Mouse (Mus musculus) cortical plate, adult 2 months (tissue): ENCODE results near the gene Slc8a1. TPM values are rescaled to one million over a fixed set of nuclear protein-coding genes. Genes with fewer than 3 reads are reported as not detected.

ENCODE experiments used
- H3K27ac ChIP-seq: fragments of 200-500 bp; 2 replicates; pipeline ENCODE4 v1.5.1; 2012; ENCODE audit warnings: low read length, control low read depth, inconsistent platforms; ENCODE audit not compliant: insufficient read depth
- H3K4me1 ChIP-seq: fragments of 200-500 bp; 2 replicates; pipeline ENCODE4 v1.6.1; 2011; ENCODE audit warnings: low read length; ENCODE audit not compliant: control insufficient read depth, insufficient read depth
- H3K4me3 ChIP-seq: fragments of 200-500 bp; 2 replicates; pipeline ENCODE4 v1.5.1; 2011; ENCODE audit warnings: mild to moderate bottlenecking, low read length, control low read depth; ENCODE audit not compliant: insufficient read depth
- CTCF ChIP-seq: fragments of 200-500 bp; IDR thresholded peaks from 2 replicates; pipeline ENCODE4 v1.5.1; 2011; ENCODE audit warnings: mild to moderate bottlenecking, control low read depth, low read length; ENCODE audit not compliant: insufficient read depth; ENCODE audit errors: extremely low read depth
- POLR2A ChIP-seq: fragments of 200-500 bp; IDR thresholded peaks from 2 replicates; pipeline ENCODE4 v1.6.1; 2011; ENCODE audit warnings: mild to moderate bottlenecking, low read length, control low read depth; ENCODE audit not compliant: insufficient read depth; ENCODE audit errors: extremely low read depth
- polyA plus RNA-seq: library from polyadenylated mRNA; depleted of rRNA; stranded (reverse); fragments of >200 nt; gene quantifications from 2 replicates; pipeline ENCODE4 v1.2.3, GENCODE M21; 2012

The Slc8a1 gene
- polyA plus RNA-seq, 1 experiment = 29.5 TPM

- no peaks in the 10 kb centered on the region for H3K4me1 ChIP-seq
- H3K4me3 ChIP-seq = no peak overlapping the region
- H3K27ac ChIP-seq = no peak overlapping the region
- TF ChIP-seq CTCF (no peak), POLR2A (no peak)
Observed at GRCm38 (mm10) chr17:81386118-81386517, 352.1 kb downstream of the Slc8a1 start.

GRCm38 (mm10) chr17:81385476-81385875 is 352.7 kb downstream of the Slc8a1 start:
- TF ChIP-seq POLR2A (no peak), CTCF (no peak)
- no peaks in the 10 kb centered on the region for H3K4me1 ChIP-seq
- H3K4me3 ChIP-seq = no peak overlapping the region
- H3K27ac ChIP-seq = no peak overlapping the region

- TF ChIP-seq CTCF = no peak
- TF ChIP-seq POLR2A = no peak
- H3K27ac ChIP-seq = no peak overlapping the region
Observed at GRCm38 (mm10) chr17:81383461-81383860, 354.7 kb downstream of the Slc8a1 start.

GRCm38 (mm10) chr17:81378436-81378835 is 359.7 kb downstream of the Slc8a1 start:
- H3K4me1 ChIP-seq = no peaks in the 10 kb centered on the region
- no peak overlapping the region for H3K4me3 ChIP-seq
- no peak for TF ChIP-seq CTCF
- TF ChIP-seq POLR2A = no peak
- no peak overlapping the region for H3K27ac ChIP-seq

More at GRCm38 (mm10) chr17:81383461-81383860, 354.7 kb downstream of the Slc8a1 start:
- no peak overlapping the region for H3K4me3 ChIP-seq
- H3K4me1 ChIP-seq = no peaks in the 10 kb centered on the region

GRCm38 (mm10) chr17:81377757-81378299 is 360.3 kb downstream of the Slc8a1 start:
- H3K4me1 ChIP-seq = no peaks in the 10 kb centered on the region
- no peak overlapping the region for H3K4me3 ChIP-seq
- H3K27ac ChIP-seq = no peak overlapping the region
- no peak for TF ChIP-seq CTCF
- no peak for TF ChIP-seq POLR2A

GRCm38 (mm10) chr17:81377195-81377594 is 361.0 kb downstream of the Slc8a1 start:
- Histone ChIP-seq H3K27ac (no peak overlapping the region), H3K4me1 (no peaks in the 10 kb centered on the region), H3K4me3 (no peak overlapping the region)
- TF ChIP-seq POLR2A (no peak), CTCF (no peak)

GRCm38 (mm10) chr17:81375901-81376300 is 362.3 kb downstream of the Slc8a1 start:
- Histone ChIP-seq H3K4me3 (no peak overlapping the region), H3K27ac (no peak overlapping the region), H3K4me1 (no peaks in the 10 kb centered on the region)
- no peak for TF ChIP-seq POLR2A

GRCm38 (mm10) chr17:81369036-81369435 is 369.1 kb downstream of the Slc8a1 start:
- TF ChIP-seq CTCF (no peak), POLR2A (no peak)
- H3K4me1 ChIP-seq = no peaks in the 10 kb centered on the region
- H3K27ac ChIP-seq = no peak overlapping the region
- no peak overlapping the region for H3K4me3 ChIP-seq

- H3K27ac ChIP-seq = no peak overlapping the region
- no peak overlapping the region for H3K4me3 ChIP-seq
- TF ChIP-seq CTCF (no peak), POLR2A (no peak)
Observed at GRCm38 (mm10) chr17:81368503-81368902, 369.7 kb downstream of the Slc8a1 start.

GRCm38 (mm10) chr17:81363368-81363767 is 374.8 kb downstream of the Slc8a1 start:
- Histone ChIP-seq H3K4me3 (no peak overlapping the region), H3K27ac (no peak overlapping the region), H3K4me1 (no peaks in the 10 kb centered on the region)
- TF ChIP-seq POLR2A (no peak), CTCF (no peak)

More at GRCm38 (mm10) chr17:81368503-81368902, 369.7 kb downstream of the Slc8a1 start:
- no peaks in the 10 kb centered on the region for H3K4me1 ChIP-seq

GRCm38 (mm10) chr17:81360571-81360970 is 377.6 kb downstream of the Slc8a1 start:
- Histone ChIP-seq H3K27ac (no peak overlapping the region), H3K4me1 (no peaks in the 10 kb centered on the region), H3K4me3 (no peak overlapping the region)
- TF ChIP-seq POLR2A = no peak
- no peak for TF ChIP-seq CTCF
